Mouse (Mus musculus) brain, adult 2 months (tissue): ENCODE data around the gene Thrb.

Experiments
- DNase-seq: peaks from one replicate; pipeline ENCODE4 v3.0.0; 2011; ENCODE audit warnings: low read depth, low spot score

Thrb gene

DNA sequence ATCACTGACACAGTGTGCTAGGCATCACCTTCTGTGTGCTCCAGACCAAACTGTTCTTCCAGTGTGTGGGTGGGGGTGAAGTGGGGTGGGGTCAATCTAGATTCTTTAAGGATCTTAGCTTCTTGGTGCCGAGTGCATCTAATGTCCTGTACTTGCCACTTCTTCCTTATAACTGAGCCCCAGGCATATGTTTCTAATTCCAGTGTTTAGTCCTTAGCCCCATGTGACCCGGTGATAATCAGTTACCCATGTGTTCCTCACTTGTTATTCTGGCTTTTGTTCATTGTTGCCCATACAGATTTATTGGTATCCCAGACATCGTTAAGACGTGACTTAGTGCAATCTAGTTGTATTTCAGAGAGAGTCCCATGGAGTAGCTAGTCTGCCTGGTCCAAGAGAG lies 121.9 kb downstream of the Thrb start:
- DNase-seq: no peak

DNA sequence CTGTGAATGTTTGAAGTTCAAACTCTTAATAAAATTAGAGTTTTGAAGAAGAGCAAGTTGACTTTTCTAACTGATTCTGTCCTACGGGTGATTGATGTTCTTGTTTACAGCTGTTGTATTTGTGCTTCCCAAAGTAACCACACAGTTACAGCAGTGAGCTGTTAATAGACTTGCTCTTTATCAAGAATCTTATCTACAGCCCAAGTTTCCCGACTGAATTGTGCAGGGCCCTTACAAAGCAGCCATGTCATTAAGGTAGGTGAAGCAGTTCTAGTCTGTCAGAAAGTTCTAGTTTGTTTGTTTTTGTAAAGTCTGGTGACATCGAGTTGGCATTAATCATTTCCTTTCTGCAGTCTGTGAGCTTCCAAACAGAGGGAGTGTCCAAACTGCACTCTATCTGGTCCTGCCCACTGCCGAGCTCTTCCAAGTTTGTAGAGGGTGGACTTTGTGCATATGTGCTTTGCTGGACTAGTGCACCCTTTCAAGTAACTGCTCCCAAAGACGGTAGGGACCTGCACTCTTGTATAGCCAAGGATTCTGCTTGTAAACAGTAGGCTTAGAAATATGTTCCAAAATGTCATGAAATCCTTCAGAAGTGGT lies 124.2 kb downstream of the Thrb start:
- no peak for DNase-seq

DNA sequence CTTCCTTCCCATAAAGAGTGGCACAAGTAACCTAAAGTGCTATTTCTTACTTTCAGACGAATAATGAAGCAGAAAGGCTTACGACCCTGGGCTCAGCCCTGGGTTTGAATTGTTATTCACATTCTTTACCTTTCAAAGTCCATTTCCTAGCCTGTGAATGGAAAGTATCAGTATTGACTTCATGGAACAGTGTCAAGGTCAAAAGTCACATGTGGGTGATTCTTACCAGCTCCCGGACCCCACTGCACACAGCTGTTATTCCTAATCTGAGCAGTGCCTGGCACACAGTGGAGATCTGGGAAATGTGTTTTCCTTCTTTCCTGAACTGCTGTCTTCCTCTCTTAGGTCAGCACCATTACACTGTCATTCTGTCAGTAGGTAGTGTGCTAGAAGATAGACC lies 125.3 kb downstream of the Thrb start:
- DNase-seq: no peak

DNA sequence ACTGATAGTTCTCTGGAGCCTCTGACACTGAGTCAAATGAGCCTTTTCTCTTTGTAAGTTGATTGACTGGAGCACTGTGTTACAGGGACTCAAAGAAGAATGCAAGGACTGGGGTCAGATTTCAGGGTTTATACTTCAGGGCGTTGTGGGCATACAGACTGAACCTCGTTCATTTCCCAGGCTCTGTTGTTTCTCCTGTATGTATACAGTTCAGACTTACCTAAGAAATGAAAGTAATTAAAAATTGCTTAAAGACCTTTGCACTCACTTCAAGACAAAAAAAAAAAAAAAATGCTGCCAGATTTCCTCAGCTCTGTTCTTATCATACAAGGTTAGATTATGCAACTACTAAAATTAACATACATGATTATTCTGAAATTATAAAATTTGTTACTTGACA lies 126.2 kb downstream of the Thrb start:
- no peak for DNase-seq

DNA sequence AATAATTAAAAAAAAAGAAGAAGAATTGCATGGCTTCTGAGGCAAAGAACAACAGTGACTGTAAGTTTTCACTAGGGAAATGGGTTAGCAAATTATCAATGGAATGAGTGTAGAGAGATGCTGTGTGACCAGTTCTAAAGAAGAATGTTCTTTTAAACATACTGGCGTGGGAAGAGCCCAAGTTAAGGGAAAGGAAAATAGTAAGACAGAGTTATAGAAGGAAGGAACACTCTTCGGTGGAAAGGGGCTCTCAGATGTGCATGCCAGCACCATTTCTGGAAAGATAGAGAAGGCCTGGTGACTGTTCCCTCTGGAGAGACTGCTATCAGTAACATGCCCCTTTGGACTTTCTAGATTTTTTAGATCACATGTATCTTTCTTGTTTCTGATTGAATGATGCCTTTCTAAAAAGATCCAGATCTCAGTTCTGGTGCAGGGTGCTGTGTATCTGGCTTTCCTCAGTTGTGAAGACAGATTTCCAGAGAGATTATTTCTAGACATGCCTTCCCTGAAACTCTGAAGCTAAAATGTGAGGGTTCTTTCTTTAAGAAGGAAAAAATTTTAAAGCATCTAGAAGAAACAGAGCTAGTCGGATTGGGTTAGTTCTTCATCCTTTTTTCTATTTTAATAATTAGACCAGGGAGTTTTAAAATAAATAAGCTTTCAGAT lies 144.0 kb downstream of the Thrb start:
- peak; percentile 15 for DNase-seq

DNA sequence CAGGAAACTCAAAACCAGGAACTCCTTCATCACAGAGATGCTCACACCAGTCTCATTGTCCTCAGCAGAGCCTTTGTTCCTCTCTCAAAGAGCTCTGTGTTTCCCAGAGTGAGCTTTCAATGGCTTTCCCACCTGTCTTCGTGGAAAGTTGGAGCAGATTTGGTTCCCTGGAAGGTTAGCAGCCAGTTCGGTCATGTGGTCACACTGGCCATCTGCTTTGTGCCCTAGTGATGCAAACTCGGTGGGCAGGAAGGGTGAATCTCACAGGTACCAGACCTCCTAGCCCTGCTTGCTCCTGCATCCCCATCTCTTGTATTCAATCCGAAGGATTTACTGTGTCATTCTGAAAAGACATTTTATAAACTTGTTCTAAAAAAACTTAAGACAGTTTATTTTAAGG lies 151.0 kb downstream of the Thrb start:
- DNase-seq: peak; percentile 31

DNA sequence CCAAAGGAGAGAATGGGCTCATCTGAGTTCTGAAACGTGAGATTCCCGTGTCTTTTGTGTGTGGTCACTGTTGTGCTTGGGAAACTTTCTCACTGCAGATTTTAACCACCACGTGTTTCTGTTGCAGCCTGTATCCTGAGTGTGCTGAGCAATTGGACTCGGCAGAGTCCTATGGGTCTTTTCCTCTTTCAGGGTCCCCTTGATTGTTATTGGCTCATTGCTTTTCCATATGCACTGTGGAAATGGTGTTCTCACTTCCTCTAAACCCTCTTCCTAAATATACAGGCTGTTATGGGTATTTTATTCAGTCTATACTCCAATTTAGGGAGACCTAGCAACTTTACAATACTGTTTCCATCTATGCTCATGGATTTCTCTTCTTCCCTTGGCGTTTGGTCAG lies 152.4 kb downstream of the Thrb start:
- DNase-seq: no peak

DNA sequence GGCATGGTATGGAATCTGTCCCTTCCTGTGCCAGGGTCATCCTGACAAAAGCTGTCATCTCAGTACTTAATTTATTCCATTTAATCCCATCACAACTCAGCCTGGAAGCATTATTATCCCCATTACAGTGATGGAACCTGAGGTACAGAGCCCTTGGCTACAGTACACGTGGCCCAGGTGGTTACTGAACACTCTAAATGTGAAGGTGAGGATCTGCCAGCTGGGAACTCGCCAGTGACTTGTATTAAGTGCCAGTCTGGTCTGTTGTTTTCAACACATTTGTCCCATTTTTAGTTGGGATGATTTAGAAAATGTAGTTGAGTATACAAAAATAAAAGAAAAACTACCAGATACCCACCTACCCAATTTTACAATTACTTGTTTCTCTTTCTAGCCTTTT lies 155.0 kb downstream of the Thrb start:
- peak; percentile 72 for DNase-seq

DNA sequence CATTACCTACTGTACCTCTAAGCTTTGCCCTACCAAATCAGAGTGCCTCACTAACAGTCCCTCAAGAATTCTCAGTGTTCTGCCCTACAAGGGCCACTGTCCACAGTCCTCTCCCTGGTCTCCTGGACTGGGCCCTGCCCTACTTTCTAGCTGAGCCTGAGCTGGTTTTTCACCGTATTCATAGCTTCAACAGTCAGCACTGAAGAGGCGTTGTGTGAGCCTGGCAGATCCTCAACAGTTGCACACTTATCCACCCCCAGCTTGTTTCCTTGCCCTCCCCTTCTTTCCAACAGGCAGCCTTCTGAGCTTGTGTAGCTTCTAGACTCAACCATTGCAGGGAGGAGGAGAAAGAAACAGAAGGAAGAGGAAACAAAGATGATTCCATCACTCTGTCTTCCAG lies 158.0 kb downstream of the Thrb start:
- peak; percentile 91 for DNase-seq

DNA sequence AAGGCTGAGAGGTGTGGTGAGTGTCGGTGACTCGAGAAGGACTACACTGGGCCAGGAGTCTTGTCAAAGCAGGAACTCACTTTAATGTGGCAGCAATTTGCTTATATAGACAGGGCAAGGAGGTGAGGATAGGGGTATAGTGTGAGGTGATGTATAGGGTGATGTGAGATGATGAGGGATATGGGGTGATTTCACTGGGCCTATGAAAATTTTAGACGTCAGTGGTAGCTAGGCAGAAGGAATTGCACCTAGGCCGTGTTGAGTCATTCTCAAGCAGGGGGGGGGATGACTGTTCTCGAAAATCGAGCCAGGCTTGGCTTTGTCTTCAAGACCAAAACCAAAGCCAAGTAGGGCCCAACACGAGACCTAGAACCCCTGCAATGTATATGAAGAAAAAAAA lies 162.7 kb downstream of the Thrb start:
- DNase-seq: peak; percentile 47

DNA sequence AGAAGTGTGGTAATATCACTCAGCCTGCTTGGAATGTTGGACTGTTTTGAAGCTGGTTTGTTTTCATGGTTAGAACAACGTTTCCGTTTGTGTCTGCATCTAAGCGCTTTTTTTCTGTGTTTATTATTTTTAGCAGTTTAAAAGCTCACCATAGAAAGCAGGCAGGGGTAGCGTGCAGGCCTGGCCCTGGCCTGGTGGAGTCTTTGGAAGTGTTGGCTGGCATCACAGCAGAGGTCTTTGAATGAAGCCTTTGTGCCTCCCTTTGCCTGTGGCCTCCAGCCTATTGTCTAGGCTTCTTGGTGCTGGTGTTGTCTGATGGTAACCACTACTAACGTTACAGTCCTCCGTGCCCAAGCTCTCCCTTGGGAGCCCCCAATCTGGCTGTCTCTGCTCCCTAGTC lies 167.3 kb downstream of the Thrb start:
- peak; percentile 64 for DNase-seq

DNA sequence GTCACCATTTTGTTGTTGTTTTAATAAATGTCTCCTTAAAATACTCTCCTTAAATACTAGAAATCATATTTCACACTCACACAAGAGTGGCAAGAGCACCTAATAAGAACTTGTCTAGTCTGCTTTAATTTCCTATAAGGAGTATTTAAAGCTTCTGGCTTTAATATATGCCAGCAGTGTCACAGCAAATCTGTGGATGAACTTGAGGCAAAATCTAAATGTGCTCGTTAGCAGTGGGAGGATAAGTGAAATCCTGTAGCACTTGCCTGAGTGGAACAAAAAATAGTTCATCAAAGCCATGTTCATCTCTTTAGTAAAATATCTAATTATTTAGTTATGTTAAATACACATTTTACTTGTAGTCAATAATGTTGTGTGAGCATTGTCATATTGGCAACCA lies 175.7 kb downstream of the Thrb start:
- DNase-seq: peak; percentile 51

DNA sequence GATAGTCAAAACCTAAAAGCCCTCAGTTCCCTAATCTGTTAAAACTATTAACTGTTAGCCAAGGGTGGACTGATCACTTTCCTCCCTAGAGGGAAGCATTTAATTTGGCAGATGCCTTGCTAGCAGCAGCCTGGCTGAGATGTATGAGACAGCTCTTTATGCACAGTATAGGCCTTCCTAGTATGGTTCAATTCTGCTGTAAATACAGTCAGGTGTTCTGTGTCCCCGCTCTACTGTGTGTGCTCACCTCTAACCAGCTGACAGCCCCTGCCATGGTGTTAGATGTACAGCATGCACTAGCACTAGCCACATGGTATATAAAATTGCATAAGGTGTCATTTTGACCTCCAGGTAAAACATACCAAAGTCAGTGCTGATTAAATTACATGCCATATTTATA lies 176.7 kb downstream of the Thrb start:
- no peak for DNase-seq

DNA sequence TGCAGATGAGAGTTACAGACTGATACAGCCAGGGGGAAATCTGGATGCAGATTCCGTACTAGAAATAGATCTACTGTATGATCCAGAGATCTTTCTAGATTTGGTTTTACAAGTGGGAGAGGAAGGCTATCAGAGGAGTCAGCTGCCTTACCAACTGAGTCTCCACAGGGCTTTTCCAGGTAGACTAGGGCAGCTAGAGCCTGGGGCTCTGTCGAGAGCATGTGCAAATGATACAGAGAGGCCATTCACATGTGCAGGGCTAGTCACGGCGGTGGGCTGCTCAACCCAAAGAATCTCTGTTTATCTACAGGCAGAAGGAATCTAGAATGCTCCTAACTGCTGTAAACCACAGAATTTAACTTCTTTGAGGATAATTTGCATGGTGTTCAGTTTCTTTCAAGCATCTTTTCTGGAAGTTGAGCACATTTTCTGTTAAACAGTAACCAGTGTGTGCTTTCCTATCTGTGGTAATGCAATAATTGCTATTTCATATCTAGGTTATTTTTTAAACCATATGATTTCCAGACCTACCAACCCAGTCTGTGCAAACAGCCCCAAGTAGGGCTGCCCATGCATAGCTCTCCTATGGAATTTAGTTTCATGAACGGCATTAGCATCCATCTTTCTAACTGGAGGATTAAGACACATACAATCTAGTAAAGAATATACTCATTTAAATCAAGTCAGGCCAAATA lies 185.1 kb downstream of the Thrb start:
- DNase-seq: no peak

DNA sequence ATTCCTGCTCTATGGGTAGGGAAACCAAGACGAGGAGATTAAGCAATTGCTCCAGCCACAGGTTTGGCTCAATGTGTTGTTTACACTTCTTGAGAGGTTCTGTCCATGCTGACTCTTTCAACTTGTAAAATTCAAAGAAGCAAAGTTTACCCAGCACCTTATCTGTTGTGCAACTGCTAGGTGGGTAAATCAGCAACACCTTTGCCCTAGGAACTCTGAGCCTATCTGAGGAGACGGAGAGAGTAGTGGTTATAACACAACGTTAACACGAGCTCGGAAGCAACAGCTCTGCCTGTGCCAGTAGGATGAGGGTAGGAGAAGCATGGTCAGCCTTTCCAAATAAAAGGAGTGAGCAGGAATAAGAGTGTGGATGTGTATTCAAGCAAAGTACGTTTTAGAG lies 185.8 kb downstream of the Thrb start:
- no peak for DNase-seq

DNA sequence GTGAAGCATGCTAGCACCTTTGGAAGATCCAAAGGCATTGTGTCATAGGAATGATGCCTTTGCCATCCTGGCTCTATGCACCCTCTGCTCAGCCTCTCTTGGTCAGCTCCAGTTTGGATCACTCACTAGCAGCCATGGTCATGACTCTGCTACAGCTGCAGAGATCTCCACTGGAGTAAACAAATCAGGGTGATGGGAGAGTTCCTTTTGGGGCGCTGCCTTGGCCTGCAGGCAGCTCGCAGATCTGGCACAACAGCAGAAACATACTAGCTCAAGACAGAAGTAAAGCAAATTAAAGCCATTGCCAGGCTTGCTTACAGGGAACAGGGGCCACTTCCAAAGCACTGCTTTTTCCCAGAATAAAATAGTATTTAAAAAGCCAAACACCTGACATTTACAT lies 186.6 kb downstream of the Thrb start:
- no peak for DNase-seq

DNA sequence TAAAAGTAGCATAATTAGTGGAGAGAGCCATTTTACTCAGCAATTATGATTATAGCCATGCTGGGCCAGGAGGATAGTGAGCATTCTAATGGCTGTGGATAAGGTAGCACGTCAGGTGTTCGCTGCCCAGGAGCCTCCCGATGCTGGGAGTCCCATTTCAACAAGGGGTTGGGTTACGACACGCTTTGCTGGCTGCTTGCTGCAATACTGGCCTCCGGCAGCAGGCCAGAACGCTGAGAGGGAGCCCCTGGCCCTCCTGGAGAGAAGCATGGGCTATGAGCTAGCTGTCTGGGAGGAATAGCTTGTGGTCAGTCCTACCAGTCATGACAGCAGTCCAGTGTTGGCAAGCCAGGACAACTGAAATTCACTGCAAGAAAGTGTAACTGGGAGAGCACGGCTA lies 187.2 kb downstream of the Thrb start:
- DNase-seq: no peak

DNA sequence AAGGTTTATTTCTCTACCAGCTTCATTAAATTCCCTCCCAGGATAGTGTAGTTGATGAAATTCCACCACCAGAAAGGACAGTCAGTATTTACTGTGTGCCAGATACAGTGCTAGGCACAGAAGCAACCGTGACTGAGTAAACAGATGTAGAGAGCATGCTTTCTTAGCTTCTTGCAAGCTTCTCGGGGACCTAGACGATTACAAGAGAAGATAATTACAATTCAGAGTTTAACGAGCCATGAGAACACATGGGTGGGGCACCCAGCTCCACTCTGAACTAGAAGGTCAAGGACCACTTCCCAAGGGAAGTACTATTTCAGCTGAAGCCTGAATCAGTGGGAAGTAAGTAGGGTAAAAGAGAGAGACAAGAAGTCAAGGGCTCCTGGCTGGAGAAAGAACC lies 190.3 kb downstream of the Thrb start:
- DNase-seq: no peak

DNA sequence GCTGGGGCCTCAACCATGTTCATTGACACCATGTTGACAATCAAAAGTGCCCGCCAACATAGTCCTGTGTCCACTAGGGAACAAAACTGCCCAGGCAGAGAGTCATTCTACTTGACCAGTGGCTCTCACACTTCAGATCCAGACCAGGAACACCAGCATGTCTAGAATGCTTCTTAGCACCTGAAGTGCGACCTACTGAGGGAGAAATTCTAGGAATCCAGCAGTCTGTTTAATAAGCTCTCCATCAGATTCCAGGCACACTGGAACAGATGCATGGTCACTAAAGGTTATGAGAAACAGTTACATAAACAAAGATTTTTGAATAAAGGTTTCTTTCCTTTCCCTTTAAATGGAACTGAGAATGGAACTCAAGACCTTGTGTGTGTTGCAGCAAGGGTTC lies 192.2 kb downstream of the Thrb start:
- no peak for DNase-seq

DNA sequence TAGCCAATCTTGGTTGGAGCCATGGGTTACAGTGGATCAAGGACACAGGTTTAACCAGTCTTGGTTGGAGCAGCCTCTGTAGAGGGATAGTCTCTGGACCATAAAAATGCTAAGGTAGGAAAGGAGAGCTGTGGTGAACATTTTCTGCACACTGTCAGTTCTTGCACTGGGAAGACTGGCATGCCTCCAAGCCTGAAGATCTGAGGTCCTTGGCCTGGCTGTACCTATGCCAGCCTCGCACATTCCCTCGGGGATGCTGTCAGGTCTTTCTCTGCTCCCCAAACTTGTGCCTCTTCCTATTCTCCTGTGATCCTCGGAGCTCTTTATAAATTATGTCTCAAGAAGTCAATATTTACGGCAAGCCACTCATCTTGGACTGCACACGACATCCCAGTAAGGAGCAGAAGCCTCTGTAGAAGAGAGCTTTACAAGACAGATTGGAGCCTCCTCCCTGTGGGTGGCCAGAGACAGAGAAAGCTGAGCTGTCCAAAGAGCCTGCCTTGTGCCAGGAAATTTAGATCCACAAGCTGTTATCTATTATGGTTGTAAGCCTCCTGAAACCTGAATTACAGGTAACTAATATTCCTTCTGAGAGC lies 199.8 kb downstream of the Thrb start:
- peak; percentile 83 for DNase-seq

DNA sequence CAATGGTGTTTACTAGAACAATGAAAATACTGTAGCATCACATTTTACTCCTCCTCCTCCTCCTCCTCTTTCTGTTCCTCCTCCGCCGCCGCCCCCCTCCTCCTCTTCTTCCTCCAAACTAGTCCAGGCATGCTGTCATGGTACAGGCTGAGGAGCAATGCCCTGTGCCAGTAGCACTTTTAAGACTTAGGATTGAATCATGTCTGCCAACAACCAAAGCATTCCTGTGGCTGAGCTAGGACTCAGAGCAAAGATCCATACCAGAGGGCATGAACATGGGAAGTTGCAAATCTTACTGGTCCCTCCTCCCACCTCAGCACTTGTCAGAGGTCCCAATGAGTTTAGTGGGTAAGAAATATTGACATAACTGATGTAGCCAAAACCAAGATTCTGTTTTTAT lies 202.6 kb downstream of the Thrb start:
- DNase-seq: no peak

DNA sequence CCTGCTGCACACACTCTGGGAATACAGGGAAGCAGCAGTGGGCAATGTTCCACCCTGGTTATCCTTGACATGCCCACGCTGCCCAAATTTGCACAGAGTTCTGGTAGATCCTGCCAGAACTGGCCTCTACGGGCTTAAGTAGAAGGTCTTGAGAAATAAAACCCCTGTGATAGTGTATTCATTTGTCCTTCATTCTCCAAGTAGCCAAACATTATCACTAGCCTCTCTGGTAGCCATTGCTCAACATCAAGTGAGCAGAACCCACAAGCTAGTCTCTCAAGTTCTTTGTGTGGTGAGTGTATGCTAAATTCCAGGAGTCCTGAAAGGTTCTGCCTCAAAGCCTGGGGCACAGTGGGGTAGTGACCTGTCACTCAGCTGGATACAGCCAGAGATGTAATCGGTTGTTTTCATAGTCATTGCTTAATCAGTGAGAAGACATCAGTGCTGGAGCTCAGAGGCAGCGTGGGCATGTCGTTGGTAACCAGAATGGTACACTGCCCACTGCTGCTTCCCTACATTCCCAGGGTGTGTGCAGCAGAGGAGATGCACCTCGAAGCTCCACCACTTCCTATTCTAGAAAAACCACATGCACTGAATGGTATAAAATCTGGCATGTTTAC lies 203.8 kb downstream of the Thrb start:
- peak; percentile 49 for DNase-seq
